Mouse (Mus musculus) ovary, postnatal 10 days (tissue): ENCODE data around the gene Ddx39.
A peak's percentile ranks its signal among the peaks of the same experiment; 100 is the strongest.

Experiments
- DNase-seq: peaks from one replicate; pipeline ENCODE4 v3.0.0; 2022; ENCODE audit warnings: low spot score

Gene Ddx39

DNA sequence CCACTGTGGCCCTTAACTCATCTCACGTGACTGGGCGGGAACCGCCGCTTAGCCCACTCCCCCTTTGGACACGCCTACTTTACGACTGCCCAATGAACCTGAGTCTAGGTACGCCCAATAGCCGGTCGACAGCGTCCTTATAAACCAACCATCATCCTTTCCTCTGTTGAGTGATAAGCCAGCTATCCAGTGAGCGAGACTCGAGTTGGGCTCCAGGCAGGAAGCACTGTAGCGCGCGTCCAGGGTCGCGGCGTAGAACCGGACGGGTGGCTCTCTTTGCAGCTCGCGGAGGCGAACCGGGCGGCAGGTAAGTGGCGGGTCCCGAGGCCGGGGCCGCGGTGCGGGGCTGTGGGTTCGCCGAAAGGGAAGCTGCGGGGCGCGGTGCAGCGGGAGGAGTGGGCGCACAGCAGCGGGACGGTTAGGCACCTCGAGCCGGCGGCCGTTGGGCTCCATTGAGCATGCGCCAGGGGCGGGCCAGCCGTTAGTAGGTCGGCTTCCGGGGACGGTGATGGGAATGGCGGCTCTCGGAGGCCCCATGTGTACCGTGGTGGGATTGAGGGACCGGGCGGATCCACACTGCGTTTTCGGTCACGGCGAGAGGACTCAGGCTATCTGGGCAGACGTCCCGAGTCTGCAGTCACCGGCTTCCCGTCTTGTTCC, at the start of gene Ddx39:
TSS of gene Ddx39 (plus strand) at position 147 of the 660 bp plus-strand sequence.
- peak; percentile 92 for DNase-seq

DNA sequence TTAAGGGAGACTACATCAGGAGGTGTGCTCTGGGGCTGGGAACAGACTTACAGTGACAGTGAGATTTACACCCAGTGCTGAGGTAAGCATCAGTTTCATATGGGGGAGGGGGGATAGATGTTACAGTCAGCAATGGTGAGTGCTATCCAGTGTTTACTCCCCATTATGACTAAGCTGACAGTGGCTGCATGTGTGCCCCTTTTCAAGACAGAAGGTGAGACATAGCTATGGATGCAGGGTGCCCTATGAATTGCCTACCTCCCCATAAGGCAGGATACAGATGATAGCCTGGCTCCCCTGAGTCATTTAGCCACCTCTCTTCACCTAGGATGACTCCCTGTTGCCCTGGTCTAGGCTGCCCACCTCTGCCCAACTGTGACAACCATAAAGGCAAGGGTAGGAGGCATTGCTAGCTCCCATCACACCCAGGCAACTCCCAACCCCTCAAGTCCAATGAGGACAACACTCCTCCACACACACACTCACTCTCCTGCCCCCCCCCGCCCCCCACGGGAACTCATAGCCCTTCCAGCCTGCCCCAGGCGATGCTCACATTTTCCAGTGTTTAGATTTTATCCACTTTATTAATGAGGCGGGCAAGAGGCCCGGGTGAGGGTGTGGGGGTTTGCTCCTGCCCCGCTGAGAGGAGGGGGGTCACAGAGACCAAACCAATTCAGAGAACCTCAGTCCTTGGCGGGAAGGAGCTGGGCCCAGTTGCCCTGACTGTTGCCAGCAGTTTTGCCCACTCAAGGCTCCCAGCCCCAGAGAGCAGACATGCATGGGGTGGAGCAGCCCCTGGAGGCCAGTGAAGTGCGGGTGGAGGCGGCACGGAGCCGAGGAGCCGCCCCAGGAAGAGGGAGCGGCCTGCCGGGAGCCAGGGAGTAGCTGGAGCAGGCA, 48.8 kb upstream of the Ddx39 start, which contains the start of gene Ptger1:
TSS of gene Ptger1 (plus strand) at position 710 of the 897 bp plus-strand sequence.
- no peak for DNase-seq

DNA sequence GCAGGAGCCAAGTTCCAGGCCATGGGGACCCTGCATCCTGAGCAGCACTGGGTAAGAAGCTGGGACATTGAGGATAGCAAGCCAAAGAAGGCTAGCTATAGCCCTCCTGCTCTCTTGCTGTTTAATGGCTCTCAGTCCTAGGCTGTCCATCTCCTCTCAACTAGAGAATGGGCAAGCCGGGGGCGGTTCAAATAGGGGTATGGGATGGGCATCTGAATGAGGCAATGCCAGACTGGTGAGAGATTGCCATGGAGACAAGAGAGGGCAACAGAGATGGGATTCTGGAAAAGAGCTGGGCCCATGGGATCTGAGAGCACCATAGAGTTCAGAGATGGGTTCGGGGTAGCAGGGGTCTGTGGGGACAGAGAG, 48.1 kb upstream of the Ddx39 start:
- no peak for DNase-seq

DNA sequence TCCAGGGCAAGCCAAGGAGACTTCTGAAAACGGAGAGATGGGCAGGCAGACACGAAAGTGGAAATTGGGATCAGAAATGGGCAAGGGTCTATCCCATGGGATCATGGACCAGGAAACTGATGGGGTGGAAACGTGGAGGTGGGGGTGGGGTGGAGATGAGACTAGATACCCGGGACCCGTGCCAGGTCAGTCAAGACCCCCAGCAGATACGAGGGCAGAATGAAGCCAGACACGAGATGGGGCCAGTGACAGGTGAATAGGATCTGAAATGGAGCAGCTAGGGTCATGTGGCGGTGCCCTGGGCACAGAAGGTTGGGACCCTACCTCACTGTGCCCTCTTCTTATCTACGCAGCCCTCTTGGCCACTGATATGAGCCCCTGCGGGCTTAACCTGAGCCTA, 47.5 kb upstream of the Ddx39 start:
- no peak for DNase-seq

DNA sequence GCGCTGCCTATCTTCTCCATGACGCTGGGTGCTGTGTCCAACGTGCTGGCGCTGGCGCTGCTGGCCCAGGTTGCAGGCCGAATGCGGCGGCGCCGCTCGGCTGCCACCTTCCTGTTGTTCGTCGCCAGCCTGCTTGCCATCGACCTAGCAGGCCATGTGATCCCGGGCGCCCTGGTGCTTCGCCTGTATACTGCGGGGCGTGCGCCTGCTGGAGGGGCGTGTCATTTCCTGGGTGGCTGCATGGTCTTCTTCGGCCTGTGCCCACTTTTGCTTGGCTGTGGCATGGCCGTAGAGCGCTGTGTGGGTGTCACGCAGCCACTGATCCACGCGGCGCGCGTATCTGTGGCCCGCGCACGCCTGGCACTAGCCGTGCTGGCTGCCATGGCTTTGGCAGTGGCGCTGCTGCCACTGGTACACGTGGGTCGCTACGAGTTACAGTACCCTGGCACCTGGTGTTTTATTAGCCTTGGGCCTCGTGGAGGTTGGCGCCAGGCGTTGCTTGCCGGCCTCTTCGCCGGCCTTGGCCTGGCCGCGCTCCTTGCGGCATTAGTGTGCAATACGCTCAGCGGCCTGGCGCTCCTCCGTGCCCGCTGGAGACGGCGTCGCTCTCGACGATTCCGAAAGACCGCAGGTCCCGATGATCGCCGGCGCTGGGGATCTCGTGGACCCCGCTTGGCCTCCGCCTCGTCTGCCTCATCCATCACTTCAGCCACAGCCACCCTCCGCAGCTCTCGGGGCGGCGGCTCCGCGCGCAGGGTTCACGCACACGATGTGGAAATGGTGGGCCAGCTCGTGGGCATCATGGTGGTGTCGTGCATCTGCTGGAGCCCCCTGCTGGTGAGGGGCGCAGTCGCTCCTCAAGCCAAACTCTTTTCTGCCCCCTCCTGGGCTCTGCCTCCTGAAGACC, 46.7 kb upstream of the Ddx39 start:
- DNase-seq: no peak

DNA sequence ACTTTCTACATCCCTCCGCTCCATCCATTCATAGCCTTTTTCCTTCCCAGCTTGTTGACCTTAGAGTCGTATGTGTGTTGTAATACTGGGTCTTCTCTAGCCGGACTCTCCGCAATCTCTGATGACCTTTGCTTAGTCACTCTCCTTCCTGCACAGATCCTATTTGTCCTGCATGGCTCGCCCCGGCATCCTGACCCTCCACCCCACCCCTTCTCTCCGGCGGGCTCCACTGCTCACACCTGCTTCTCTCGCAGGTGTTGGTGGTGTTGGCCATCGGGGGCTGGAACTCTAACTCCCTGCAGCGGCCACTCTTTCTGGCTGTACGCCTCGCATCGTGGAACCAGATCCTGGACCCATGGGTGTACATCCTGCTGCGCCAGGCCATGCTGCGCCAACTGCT, 46.0 kb upstream of the Ddx39 start:
- DNase-seq: no peak

DNA sequence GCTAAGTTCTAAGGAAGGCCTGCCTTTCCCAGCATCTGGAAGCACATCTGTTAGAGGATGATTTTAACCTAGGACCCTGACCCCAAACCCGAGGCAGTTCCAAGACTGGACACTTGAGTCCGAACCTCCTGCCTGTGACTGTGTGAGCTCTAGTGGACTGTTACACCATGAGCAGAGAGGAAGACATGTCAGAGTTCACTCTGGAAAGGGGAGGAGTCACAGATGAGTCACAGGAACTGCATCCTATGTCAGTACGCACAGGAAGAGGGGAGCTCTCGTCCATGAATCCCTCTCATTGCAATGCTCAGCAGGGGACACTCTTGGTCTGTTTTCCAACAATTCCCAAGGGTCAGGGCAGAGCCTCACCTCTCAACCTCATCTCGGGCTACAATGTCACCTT, 42.0 kb upstream of the Ddx39 start:
- DNase-seq: no peak

DNA sequence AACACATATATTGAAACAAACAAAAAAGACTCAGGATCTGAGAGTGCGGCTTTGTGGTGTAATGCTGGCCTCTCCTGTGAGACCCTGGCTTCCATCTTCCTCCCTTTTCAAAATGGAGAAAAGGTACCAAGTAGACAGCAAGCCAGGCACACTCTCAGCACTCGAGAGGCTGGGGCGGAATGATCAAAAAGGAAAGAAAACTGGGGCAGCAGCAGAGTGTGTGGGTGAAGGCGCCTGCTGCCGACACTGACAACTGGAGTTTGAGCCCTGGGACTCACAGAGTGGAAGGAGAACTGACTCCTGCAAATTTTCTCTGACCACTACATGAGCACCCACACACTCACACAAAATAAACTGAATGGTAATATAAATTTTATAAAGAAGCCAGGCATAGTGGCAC, 40.5 kb upstream of the Ddx39 start:
- DNase-seq: no peak

DNA sequence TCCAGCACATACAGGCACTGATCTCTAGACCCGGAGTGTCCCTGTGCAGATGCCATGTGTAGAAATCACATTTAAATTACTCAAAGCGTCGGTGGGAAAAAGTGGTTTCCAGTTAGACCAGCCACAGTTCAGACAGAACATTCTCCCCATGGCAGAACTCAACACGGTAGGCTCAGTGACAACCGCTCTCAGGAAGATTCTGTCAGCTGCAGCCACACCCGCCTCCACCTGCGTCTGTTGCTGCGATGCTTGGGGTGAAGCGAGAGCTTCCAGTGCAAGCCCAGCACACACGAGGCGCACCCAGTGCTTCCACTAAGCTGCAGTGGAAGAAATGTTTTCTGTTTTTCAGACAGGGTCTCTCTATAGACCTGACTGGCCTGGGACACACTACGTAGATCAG, 35.1 kb upstream of the Ddx39 start:
- DNase-seq: no peak

DNA sequence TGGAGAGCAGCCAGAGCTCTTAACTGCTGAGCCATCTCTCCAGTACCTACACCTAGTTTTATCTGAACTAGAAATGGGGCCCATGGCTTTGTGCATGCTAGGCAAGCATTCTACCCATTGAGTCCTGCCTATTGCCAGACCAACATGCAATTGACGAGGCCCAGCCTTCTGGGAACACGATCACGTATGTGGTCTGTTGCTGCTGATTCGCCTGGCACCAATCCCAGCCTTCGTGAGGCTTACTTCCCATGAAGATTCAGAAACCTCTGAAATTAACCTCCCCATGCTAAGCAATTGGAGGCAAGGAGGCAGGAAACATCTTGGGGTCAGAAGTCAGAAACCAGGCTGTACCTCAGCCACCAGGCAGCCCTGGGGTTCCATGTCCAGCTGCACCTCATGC, 34.4 kb upstream of the Ddx39 start:
- DNase-seq: no peak

DNA sequence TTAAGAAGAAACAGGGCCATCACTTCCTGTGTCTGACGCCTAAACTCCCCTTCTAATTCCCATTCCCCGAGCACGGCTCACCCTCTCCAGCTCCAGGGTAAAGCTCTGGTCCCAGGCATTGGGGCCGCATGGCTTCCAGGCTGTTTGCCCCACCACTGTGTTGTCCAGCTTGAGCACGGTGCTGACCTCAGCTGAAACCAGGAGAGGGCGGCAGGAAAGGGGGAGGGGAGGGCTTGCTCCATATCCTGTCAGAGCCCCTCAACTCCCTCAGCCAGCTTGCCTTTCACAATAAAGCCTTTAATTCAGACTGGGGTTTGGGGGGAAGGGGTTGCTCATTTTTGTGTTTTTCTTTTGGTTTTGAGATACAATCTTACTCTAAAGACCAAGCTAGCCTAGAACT, 33.9 kb upstream of the Ddx39 start:
- no peak for DNase-seq

DNA sequence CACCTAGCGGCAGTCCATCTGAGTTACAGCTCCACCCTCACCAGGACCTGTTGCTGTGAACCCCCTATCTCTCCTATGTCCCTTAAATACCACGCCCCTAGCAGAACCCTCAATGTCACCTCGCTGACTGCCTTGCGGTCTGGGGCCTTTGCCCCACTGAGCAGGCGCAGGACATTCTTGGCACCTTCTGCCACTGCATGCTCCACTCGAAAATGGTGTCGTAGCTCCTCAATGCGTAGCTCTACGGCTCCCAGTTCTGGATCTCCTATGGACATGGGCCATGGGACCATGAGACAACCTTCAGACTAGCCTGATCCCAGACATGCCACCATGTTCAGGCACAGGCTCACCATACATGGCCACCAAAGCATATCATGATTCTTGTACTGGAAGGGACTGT, 30.5 kb upstream of the Ddx39 start:
- no peak for DNase-seq

DNA sequence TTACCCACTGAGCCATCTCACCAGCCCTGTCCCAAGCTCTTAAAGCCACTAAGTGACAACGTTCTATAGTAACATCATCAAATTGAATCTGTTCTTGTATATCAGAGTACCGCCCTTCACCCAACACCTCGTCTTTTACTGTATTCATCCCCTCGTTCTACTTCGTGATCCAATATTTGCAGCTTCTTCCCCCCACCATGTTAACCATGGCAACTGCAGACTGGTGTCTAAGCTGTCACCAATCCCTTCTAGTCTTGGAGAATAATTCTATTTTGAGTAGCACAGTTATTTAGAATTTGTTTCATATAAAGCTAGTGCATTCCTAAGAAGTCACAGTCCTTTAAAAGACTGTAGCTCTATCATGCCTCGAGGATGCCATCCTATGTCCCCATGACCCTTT, 25.7 kb upstream of the Ddx39 start:
- DNase-seq: no peak

DNA sequence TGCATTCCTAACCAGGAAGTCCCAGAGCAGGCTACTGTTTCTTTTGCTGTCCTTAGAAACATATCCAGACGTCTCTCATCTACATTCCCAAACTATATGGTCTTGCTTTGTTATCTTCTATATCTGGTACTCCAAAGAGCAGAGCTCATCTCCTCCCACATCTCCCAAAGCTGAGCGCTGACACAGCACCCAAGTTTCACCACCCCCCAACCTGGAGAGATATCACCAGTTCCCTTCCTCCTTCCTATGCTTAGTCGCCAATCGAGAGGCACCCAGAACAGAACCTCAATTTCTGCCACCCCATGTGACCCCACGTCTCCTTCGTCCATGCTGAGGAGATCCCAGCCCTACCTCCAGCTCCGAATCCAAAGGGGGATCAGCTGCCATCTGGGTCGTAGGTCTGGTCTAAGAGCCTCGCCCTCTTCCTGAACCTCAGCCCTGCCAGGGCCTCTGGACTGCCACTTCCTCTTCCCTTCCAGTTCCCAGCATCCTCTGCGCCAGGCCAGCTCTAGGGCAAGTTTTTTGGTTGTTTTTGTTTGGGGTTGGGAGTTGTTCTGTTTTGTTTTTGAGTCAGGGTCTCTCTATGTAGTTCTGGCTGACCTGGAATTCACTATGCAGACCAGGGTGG, 21.3 kb upstream of the Ddx39 start:
- DNase-seq: no peak

DNA sequence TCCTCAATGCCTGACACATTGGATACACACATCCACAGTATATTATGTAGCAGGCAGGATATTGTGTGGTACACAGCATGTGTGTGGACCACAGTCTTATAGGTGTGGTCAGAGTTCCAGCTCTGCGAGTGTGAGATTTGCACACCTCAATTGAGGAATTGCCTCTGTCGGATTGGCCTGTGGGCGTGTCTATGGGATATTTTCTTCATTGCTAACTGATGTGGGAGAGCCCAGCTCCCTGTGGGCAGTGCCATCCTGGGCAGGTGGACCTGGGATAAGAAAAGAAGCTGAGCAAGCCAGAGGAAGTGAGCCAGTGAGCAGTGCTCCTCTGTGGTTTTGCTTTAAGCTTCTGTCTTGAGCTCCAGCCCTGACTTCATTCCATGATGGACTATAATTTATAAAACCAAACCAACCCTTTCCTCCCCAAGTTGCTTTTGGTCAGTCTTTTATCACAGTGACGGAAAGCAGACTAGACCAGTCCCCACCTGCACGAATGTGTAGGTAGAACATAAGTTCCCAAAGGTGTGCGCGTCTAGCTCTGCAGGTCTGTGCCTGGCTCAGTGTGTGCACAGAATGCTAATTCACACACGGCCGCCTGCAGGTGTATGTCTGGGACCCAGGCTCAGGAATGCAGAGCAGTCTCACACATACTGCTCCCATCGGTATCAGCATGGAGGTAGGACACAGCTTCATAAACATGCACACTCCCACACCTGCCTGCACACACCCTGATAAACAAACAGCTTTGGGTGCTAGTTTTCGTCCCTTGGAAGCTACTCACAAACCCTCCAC, 20.4 kb upstream of the Ddx39 start:
- no peak for DNase-seq

DNA sequence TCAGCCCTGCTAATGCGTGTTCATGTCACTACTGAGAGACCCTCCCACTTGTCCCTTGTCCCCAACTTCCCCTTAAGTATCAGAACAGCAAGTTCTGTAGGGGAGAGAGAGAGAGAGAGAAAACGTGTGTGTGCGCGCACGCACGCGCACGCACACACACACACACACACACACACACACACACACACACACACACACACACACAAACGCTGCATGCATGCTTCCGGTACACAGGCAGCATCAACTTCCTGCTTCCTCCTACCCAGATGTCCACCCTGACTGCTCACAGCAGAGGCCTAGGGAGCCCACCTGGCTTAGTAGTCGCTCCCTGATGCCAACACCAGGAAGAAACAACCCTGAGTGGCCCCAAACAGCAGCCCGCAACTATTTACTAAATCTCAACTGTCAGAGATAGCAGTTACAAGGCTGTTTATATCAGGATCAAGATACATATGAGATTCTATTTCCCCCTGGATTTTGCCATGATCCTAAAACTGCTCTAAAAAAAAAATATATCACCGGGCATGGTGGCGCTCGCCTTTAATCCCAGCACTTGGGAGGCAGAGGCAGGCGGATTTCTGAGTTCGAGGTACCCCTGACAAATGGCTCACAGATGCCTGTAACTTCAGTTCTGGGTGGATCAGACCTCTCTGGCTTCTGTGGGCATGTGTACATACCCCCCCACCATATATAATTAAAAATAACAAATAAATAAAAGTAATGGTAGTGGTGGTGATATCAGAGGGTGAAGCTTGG, 19.4 kb upstream of the Ddx39 start:
- DNase-seq: no peak

DNA sequence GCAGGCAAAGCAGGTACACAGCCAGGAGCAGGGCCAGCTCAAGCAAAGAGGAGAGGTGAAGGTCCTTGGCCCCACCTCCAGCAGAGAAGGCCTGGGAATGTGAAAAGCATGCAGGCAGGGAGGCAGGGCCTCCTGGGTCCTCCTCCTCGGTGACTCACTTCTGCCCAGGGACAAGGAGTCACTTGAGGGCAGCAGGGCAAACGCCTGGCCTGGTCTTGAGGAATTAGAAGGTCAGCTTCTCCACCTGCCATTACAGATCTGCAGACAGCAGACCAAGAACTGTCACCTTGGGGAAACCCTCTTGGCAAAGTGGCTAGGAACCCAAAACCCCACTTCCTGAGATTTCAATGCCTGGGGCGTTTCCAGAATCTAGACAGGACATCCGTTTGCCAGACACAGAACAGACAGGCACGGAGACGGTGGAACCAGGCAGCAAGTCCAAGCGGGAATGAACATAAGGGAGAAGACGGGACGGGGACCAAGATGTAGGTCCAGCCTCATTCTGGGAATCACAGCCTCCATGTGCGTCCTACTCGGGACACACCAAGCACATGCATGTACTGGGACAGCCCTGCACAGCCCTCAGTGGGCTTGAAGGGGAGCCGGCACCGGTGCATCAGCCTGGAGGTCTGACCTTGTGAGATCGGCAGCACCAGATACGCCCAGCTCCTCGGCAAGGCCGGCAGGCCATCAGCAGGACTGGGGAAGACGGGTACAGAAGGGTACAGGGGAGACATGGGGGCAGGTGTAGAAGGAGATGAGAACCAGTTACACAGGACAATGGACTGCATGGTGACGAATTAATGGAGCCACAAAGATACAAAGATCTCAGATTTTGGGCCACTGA, 17.4 kb upstream of the Ddx39 start:
- no peak for DNase-seq

DNA sequence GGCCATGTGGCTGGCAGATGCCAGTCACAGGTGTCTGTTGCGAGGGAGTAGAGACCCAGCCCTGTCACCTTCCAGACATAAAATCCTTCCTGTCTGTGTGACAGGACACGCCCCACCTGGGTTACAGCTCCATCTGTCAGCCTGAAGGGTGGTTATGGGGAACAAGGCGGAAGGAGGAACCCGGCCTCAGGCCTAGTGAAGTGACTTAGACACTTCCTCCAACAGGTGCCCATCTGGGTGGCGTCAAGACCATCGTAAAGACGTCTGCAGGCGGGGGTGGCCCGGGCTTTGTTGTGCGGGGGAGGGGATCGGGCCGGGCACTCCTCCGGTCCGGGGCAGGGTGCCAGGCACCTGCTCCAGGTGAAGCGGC, 16.7 kb upstream of the Ddx39 start:
- peak; percentile 21 for DNase-seq

DNA sequence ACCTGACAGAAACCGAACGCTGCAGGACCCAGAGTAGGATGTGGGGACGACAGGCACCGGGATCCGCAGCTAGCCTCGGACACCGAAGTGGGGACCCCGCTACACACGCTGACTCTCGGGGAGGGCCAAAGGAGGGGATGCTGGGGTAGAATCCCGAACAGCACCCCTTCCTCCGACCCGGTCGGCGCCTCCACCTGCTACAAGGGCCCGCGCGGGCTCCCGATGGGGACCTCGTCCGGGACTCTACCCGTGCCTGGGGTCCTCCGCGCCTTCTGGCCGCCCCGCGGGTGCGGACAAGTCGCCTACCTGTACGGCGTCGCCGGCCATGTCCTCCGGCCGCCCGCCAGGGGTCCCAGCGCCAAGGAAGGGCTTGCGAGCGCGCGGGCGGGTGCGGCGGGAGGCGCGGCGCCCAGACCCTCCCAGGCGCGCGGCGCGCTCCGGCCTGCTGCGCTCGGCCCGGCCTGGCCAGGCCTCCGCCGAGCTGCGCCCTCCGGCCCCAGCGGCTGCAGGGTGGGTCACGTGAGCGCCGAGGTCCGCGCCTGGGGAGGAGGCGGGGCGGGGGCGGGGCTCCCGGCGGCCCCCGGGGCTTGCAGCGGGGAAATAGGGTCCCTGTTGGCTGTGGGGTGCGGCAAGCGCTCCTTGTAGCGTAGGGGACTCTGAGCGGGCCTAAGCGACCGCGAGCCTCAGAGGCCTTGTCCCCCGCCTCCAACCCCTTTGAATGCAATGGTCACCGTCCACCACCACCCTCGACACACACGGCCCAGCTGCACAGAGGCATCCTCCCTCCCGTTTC, 16.1 kb upstream of the Ddx39 start, which contains the start of gene Pkn1:
TSS of gene Pkn1 (minus strand) at position 519 of the 793 bp plus-strand sequence.
- peak; percentile 68 for DNase-seq
